Mouse (Mus musculus): Measurements from ENCODE around the gene Olfr787. TPM values are rescaled to one million over a fixed set of nuclear protein-coding genes. Genes with fewer than 3 reads are reported as not detected.

Gene Olfr787
- polyA plus RNA-seq (2016; fragmentation: Nextera tagmentation; extraction: Ambion mirVana): not detected in 2 replicates

GRCm38 (mm10) chr10:129461562-129461961, at the start of gene Olfr787:
Gene Olfr787 (plus strand): TSS chr10:129461862.
- no peak for DNase-seq (ENCODE audit: low spot score)

GRCm38 (mm10) chr10:129427006-129427405, 34.7 kb upstream of the Olfr787 start, which contains the start of gene Olfr786:
Gene Olfr786 (plus strand): TSS chr10:129427306.
- no peak within 1 kb of the TSS for H3K4me3 ChIP-seq
- no peak within 1 kb of the TSS for H3K27ac ChIP-seq
- H3K9me3 ChIP-seq: no peaks in the 10 kb centered on the region
- H3K4me1 ChIP-seq (replicated peaks): no peaks in the 10 kb centered on the region
- no peaks in the 10 kb centered on the region for H3K36me3 ChIP-seq
- DNase-seq (ENCODE audit: low spot score): no peak
- no peaks in the 10 kb centered on the region for H3K27me3 ChIP-seq (ENCODE audit: insufficient read depth, poor library complexity, severe bottlenecking)

More at GRCm38 (mm10) chr10:129461562-129461961, at the start of gene Olfr787:
- H3K4me1 ChIP-seq (replicated peaks): no peaks in the 10 kb centered on the region
- H3K27me3 ChIP-seq (ENCODE audit: insufficient read depth, poor library complexity, severe bottlenecking): no peaks in the 10 kb centered on the region
- WGBS: 84% methylated on average over 3 of the region's 3 CpGs
- no peaks in the 10 kb centered on the region for H3K36me3 ChIP-seq
- no peak within 1 kb of the TSS for H3K4me3 ChIP-seq
- no peak within 1 kb of the TSS for H3K27ac ChIP-seq
- H3K9me3 ChIP-seq: no peaks in the 10 kb centered on the region

GRCm38 (mm10) chr10:129470698-129471097, 9.0 kb downstream of the Olfr787 start, which contains the start of gene Olfr788:
Gene Olfr788 (plus strand): TSS chr10:129470998.
- Histone ChIP-seq H3K4me3 (no peak within 1 kb of the TSS), H3K27me3 (ENCODE audit: insufficient read depth, poor library complexity, severe bottlenecking) (no peaks in the 10 kb centered on the region), H3K9me3 (no peaks in the 10 kb centered on the region), H3K4me1 (replicated peaks) (no peaks in the 10 kb centered on the region), H3K36me3 (no peaks in the 10 kb centered on the region), H3K27ac (no peak within 1 kb of the TSS)
- DNase-seq (ENCODE audit: low spot score): no peak

GRCm38 (mm10) chr10:129473256-129473655, 11.6 kb downstream of the Olfr787 start:
- no peaks in the 10 kb centered on the region for H3K36me3 ChIP-seq
- 81% methylated on average over 2 of the region's 2 CpGs for WGBS
- no peak for DNase-seq (ENCODE audit: low spot score)

GRCm38 (mm10) chr10:129473723-129474122, 12.1 kb downstream of the Olfr787 start:
- Histone ChIP-seq H3K36me3 (no peaks in the 10 kb centered on the region), H3K4me1 (replicated peaks) (no peaks in the 10 kb centered on the region), H3K27ac (no peak overlapping the region), H3K9me3 (no peaks in the 10 kb centered on the region), H3K4me3 (no peak overlapping the region), H3K27me3 (ENCODE audit: insufficient read depth, poor library complexity, severe bottlenecking) (no peaks in the 10 kb centered on the region)
- no peak for DNase-seq (ENCODE audit: low spot score)

More at GRCm38 (mm10) chr10:129473256-129473655, 11.6 kb downstream of the Olfr787 start:
- Histone ChIP-seq H3K27me3 (ENCODE audit: insufficient read depth, poor library complexity, severe bottlenecking) (no peaks in the 10 kb centered on the region), H3K4me1 (replicated peaks) (no peaks in the 10 kb centered on the region), H3K27ac (no peak overlapping the region), H3K4me3 (no peak overlapping the region), H3K9me3 (no peaks in the 10 kb centered on the region)

- Histone ChIP-seq H3K36me3 (no peaks in the 10 kb centered on the region), H3K9me3 (no peaks in the 10 kb centered on the region), H3K27me3 (ENCODE audit: insufficient read depth, poor library complexity, severe bottlenecking) (no peaks in the 10 kb centered on the region), H3K27ac (no peak within 1 kb of the TSS), H3K4me1 (replicated peaks) (no peaks in the 10 kb centered on the region), H3K4me3 (no peak within 1 kb of the TSS)
- 69% methylated on average over 2 of the region's 2 CpGs for WGBS
- no peak for DNase-seq (ENCODE audit: low spot score)
Measured at GRCm38 (mm10) chr10:129484452-129484851, 22.8 kb downstream of the Olfr787 start, which contains the start of gene Olfr789. Gene Olfr789 (plus strand): TSS chr10:129484752.

- H3K4me3 ChIP-seq: no peak overlapping the region
- WGBS: 76% methylated on average over 2 of the region's 2 CpGs
- H3K27ac ChIP-seq: no peak overlapping the region
- no peaks in the 10 kb centered on the region for H3K4me1 ChIP-seq (replicated peaks)
- no peaks in the 10 kb centered on the region for H3K27me3 ChIP-seq (ENCODE audit: insufficient read depth, poor library complexity, severe bottlenecking)
- no peaks in the 10 kb centered on the region for H3K36me3 ChIP-seq
- no peaks in the 10 kb centered on the region for H3K9me3 ChIP-seq
- no peak for DNase-seq (ENCODE audit: low spot score)
Measured at GRCm38 (mm10) chr10:129490101-129490500, 28.4 kb downstream of the Olfr787 start.

- no peak for DNase-seq (ENCODE audit: low spot score)
- Histone ChIP-seq H3K9me3 (no peaks in the 10 kb centered on the region), H3K4me1 (replicated peaks) (no peaks in the 10 kb centered on the region), H3K27ac (no peak within 1 kb of the TSS), H3K36me3 (no peaks in the 10 kb centered on the region), H3K27me3 (ENCODE audit: insufficient read depth, poor library complexity, severe bottlenecking) (no peaks in the 10 kb centered on the region), H3K4me3 (no peak within 1 kb of the TSS)
Measured at GRCm38 (mm10) chr10:129498192-129498591, 36.5 kb downstream of the Olfr787 start, which contains the start of gene Olfr790. Gene Olfr790 (plus strand): TSS chr10:129498492.

Other genes starting within 250 kb of the Olfr787 start
- gene Olfr774, start 225.7 kb upstream of the Olfr787 start, polyA plus RNA-seq (2016; fragmentation: Nextera tagmentation; extraction: Ambion mirVana): not detected in 2 replicates
- not detected in 2 replicates for gene Olfr775, start 213.4 kb upstream of the Olfr787 start, polyA plus RNA-seq (2016; fragmentation: Nextera tagmentation; extraction: Ambion mirVana)
- not detected in 2 replicates for gene Olfr776, start 202.7 kb upstream of the Olfr787 start, polyA plus RNA-seq (2016; fragmentation: Nextera tagmentation; extraction: Ambion mirVana)
- 0.10 TPM in 1 of 2 replicates, not detected in the other for gene Olfr777, start 190.4 kb upstream of the Olfr787 start, polyA plus RNA-seq (2016; fragmentation: Nextera tagmentation; extraction: Ambion mirVana)
- not detected in 2 replicates for gene Olfr780, start 143.7 kb upstream of the Olfr787 start, polyA plus RNA-seq (2016; fragmentation: Nextera tagmentation; extraction: Ambion mirVana)
- gene Olfr781, start 133.0 kb upstream of the Olfr787 start, polyA plus RNA-seq (2016; fragmentation: Nextera tagmentation; extraction: Ambion mirVana): not detected in 2 replicates
- not detected in 2 replicates for gene Olfr782, start 113.0 kb upstream of the Olfr787 start, polyA plus RNA-seq (2016; fragmentation: Nextera tagmentation; extraction: Ambion mirVana)
- 0.08 TPM in 1 of 2 replicates, not detected in the other for gene Olfr784, start 77.8 kb upstream of the Olfr787 start, polyA plus RNA-seq (2016; fragmentation: Nextera tagmentation; extraction: Ambion mirVana)
- not detected in 2 replicates for gene Olfr785, start 56.4 kb upstream of the Olfr787 start, polyA plus RNA-seq (2016; fragmentation: Nextera tagmentation; extraction: Ambion mirVana)
- not detected in 2 replicates for gene Olfr786, start 34.6 kb upstream of the Olfr787 start, polyA plus RNA-seq (2016; fragmentation: Nextera tagmentation; extraction: Ambion mirVana)
- gene Olfr788, start 9.1 kb downstream of the Olfr787 start, polyA plus RNA-seq (2016; fragmentation: Nextera tagmentation; extraction: Ambion mirVana): not detected in 2 replicates
- not detected in 2 replicates for gene Olfr789, start 22.9 kb downstream of the Olfr787 start, polyA plus RNA-seq (2016; fragmentation: Nextera tagmentation; extraction: Ambion mirVana)
- gene Olfr790, start 36.6 kb downstream of the Olfr787 start, polyA plus RNA-seq (2016; fragmentation: Nextera tagmentation; extraction: Ambion mirVana): not detected in 2 replicates
- not detected in 2 replicates for gene Olfr791, start 59.9 kb downstream of the Olfr787 start, polyA plus RNA-seq (2016; fragmentation: Nextera tagmentation; extraction: Ambion mirVana)
- gene Olfr792, start 77.3 kb downstream of the Olfr787 start, polyA plus RNA-seq (2016; fragmentation: Nextera tagmentation; extraction: Ambion mirVana): not detected in 2 replicates
- gene Olfr794, start 105.8 kb downstream of the Olfr787 start, polyA plus RNA-seq (2016; fragmentation: Nextera tagmentation; extraction: Ambion mirVana): not detected in 2 replicates
- gene Olfr796, start 150.7 kb downstream of the Olfr787 start, polyA plus RNA-seq (2016; fragmentation: Nextera tagmentation; extraction: Ambion mirVana): not detected in 2 replicates
- gene Olfr798, start 166.1 kb downstream of the Olfr787 start, polyA plus RNA-seq (2016; fragmentation: Nextera tagmentation; extraction: Ambion mirVana): not detected in 2 replicates
- not detected in 2 replicates for gene Olfr799, start 175.6 kb downstream of the Olfr787 start, polyA plus RNA-seq (2016; fragmentation: Nextera tagmentation; extraction: Ambion mirVana)
- gene Olfr800, start 195.8 kb downstream of the Olfr787 start, polyA plus RNA-seq (2016; fragmentation: Nextera tagmentation; extraction: Ambion mirVana): not detected in 2 replicates
- not detected in 2 replicates for gene Olfr801, start 212.0 kb downstream of the Olfr787 start, polyA plus RNA-seq (2016; fragmentation: Nextera tagmentation; extraction: Ambion mirVana)
- not detected in 2 replicates for gene Olfr802, start 226.3 kb downstream of the Olfr787 start, polyA plus RNA-seq (2016; fragmentation: Nextera tagmentation; extraction: Ambion mirVana)
- not detected in 2 replicates for gene Olfr803, start 232.4 kb downstream of the Olfr787 start, polyA plus RNA-seq (2016; fragmentation: Nextera tagmentation; extraction: Ambion mirVana)
- gene Olfr804, start 241.3 kb downstream of the Olfr787 start, polyA plus RNA-seq (2016; fragmentation: Nextera tagmentation; extraction: Ambion mirVana): not detected in 2 replicates